Mouse (Mus musculus) thymus, postnatal 4 days (tissue): Measurements from ENCODE around the gene Rin2.

Experiments used
- DNase-seq: peaks from one replicate; pipeline ENCODE4 v3.0.0; 2021

The Rin2 gene

DNA sequence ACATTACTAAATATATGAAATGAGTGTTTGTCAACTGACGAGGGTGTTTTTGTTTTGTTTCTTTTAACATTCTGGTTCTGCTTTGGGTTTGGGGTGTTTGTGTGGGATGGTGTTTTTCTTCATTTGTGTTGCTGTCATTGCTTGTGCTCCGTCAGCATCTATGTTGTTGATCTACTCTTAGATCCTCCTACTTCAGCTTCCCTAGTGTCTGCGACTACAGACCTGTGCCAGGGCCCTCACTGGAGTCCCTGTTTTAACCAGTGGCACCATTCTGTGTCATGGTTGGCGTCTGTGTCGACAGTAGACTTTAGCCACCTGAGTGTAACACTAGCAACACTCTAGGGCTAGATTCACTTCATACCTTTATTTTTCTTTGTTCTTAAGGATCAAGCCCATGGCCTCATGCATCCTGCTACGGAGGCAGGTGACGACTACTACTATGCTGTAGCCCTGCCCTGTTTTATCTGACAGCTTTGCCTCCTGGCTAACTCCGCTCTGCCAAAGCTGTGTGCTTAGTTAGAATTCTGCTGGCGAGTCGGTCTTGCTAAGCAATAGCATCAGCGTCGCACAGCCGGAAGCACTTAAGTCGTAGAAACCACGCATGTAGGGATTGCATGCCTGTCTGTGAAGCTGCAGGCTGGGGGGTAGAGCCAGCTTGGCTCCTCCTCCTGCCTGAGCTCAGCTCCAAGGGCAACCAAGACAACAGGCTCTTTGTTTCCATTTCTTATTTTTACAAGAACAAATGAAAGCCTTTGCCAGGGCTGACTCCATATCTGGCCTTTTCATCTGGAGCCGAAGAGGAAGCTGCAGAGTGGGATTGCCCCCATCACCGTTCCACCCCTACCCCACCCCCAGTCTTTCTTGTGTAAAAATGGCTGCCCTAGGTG, 157.2 kb downstream of the Rin2 start:
- peak; percentile 55 for DNase-seq

DNA sequence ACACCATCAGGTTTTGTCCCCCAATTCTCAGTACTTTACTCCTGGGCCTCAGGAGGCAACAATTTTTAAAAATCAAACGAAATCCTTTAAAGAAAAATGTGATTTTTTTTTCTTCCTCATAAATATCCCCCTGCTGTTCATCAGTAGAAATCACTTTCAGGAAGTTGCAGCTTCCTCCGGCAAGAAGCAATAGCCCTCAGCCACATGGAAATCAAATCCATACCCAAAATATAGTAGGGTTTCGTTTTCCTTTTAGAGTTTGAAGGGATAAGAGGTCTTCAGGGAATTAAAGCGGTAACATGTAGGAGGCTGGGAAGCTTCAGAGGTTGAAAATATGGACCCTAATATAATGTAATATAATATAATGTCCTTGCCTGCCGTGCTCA, 157.8 kb downstream of the Rin2 start:
- DNase-seq, result no peak

DNA sequence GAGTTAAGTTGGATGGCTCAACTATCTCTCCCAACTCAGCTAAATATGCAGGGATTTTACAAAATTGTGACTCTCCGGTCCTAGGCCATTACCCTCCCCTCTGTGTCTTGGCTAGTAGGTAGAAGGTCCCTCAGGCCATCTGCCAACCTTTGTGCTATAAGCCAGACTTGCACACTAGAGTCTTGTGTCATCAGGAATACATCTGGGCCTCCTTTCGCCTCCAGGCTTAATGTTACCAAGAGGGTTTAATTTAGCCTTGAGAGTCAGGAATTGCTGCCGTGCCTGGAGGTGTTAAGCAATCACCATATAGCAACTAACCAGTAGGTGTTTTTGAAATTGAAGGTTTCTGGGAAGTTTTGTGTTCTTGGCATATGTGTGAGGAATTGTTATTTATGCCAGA, 158.3 kb downstream of the Rin2 start:
- no peak for DNase-seq

DNA sequence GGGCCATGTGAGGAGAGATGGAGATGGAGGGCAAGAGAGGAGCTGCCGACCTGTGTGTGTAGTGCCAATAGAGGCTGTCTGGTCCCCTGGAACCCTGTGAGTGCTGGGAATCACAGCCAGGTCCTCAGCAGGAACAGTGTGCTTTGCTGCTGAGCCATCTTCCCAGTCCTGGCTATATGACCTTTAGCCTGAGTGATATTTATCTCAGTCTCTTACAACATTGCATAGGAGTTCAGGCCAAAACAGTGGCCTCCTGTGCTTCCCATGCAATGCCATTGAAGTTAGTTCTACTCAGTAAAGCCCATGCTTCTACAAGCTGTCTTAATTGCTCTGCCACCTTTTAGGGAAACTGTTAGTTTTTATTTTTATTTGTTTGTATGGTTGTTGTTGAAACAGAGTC, 160.9 kb downstream of the Rin2 start:
- DNase-seq, result no peak

DNA sequence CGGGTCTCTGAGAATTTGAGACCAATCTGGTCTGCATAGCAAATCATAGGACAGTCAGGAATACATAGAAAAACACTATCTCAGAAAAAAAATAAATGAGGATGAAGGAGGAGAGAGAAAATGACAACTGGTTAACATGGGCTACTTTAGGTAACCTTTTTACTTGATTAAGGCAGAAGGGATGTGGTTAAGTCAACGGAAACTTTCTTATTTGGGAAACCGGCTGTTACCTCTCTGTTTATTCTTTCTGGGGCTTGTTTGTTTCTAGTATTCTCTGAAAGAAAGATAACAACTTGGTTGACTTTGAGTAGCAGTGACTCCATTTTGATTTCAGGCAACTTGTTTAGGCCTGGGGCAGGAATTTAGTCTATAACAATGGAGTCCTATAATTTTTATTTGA, 163.7 kb downstream of the Rin2 start:
- DNase-seq, result no peak

DNA sequence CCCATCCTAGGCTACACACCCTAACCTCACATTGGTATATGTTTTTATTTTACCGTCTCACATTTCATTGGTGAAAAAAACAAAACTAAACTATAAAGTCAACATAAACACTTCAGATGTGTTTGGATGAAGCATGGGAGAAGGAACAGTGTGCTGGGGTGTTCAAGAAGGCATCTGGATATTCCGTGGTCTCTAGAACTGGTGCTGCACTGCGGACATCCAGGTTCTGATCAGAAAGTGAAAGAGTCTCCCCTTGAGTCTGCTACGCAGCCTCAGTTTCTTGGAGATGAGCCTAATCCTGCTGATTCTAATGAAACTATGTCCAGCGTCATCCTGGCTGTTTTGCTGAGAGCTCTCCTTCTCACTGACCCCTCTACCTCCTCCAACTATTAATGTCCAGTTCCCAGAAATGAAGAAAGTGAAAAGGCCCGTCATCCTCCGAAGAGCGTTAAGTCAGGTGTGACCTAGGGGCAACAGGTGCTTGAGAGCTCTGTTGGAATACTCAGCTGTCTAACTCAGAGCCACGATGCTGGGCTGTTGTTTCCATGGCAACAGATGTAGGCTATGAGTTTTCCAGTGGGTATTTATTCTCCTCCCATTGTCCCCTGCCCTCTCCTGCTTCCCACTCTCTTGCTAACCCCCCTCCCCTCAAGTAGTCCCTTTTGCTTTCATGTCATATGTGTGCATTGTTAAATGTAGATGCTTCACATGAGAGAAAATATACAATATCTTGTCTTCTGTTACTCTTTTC, 164.7 kb downstream of the Rin2 start:
- no peak for DNase-seq

DNA sequence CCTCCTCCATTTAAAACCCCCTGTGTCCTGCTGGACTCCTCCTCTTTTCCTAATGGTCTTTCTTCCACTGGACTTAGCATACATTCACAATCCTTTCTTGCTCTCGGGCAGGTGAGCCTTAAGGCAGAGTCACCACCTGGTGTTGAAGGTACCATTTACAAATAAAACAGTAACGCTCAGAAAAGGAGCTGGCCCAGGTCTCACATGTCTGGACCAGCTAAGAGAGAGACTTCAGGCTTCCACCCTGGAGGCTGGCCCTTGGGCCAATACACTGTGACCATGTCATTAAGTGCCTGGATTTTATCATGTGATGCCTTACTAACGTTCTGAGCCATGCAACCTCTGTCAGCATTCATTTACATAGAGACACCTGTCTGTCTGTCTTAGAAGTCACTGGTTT, 165.3 kb downstream of the Rin2 start:
- no peak for DNase-seq

DNA sequence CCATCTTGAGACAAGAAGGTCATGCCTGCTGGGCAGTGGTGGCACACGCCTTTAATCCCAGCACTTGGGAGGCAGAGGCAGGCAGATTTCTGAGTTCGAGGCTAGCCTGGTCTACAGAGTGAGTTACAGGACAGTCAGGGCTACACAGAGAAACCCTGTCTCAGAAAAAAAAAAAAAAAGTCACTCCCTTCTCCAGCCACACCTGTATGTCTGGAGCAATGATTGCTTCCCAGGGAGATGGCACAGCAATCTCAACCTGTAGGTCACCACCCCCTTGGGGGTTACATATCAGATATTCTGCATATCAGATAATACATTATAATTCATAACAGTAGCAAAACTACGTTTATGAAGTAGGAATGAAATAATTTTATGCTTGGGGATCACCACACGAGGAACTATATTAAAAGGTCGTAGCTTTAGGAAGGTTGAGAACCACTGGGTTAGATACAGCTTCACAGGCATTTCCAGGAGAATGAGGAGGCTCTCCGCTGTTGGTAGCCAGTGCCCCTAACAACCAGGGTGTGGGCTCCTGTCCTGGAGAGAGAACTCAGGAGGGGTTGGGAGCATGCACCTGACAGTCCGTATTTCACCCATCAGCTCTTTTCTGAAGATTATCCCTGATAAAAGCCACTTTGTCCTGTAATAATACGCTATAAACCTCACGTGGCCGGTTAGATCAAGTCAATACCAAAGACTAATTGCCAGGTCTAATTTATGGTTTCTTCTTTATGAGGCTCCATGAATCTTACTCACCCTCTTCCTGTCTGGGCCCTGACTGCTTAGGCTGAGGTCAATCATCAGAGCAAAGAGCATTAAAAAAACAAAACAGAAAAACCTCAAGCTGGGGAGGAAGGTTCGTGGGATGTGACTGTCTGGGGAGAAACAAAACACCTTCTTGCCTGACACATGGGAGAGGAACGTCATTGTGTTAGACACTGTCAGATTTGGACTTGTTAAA, 166.2 kb downstream of the Rin2 start:
- DNase-seq, result no peak

DNA sequence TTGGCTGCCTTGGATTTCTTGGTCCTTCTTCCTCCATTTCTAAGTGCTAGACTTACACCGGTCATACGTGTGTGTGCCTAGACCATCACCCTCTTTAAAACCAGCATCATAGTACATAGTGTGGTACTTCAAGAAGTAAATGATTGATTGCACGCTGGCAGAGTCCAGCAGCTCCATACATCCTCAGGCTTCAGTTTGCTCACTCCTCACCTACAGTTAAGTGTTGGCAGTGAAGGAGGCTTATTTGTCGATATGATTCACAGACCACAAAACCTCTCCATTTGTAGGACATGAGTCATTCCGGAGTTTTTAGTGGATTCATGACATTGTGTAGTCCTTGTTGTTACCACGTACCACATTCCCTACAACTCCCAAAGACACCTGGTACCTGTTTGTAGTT, 168.3 kb downstream of the Rin2 start:
- no peak for DNase-seq

DNA sequence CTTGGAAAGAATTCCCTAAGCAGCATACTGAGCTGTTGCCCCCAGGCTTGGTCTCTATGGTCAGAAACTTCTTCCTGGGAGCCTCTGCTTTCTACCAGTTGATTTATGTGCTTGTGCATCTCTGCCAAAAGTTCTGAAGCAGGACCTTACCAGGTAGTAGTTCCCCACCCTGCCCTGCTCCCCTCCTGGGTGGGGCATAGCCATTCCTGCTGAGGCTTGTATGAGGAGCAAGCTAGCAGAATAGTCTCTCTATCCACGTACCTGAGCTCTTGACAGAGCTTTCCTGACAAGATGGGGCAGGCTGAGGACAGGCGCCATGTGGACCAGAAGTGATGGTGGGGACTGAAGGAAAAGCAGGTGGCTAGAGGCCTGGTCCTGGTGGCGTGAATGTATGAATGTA, 171.6 kb downstream of the Rin2 start:
- no peak for DNase-seq

DNA sequence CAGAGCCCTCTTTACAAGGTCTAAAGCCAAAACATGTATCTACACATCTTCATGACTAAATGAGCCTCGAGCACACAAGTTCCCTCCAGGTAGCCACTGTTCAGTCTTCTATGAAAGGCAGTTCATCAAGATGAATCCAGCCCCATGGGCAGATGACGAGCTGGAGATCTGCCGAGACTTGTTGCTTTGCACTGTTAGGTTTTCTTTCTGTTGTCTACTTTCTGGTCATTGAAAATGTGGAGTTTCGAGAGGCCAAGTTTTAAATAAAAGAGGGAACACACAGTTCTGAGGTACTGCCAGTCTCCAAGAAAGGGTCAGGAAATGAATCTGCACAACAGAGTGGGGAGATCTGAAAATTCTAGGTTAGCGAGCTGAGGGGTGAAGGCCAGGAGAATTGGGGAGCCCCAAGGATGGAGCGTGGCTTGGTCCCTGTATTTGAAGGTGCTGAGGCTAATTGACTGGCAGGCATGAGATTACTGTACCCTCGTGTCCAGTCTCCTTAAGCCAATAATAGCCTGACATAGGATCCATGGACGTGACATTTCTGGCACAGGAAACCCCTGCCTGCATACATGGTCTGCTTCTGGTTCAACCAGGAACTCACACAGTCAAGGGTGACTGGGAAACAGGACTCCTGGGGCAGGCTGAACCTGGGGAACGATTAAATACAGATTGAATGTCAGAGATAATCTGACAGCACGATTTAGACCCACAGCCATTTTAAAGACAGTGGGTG, 174.3 kb downstream of the Rin2 start:
- no peak for DNase-seq

DNA sequence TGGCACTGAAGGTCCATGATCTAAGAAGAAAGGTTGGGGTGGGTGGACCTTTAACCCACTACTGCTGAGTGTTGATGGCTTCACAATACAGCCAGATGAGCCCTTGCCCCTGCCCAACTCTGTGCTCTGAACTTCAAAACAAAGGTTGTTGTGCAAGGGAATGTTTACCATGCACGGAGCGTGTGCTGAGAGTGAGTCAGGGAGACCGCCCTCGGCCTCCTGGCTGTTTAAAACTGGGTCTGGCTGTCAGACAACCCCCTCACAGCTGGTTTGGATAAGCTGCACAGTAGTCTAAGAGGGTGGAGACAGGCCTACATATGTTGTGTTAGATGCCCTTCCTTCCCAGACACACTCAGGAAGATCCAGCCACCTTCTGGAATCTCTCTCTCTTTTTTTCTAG, 175.8 kb downstream of the Rin2 start:
- no peak for DNase-seq

DNA sequence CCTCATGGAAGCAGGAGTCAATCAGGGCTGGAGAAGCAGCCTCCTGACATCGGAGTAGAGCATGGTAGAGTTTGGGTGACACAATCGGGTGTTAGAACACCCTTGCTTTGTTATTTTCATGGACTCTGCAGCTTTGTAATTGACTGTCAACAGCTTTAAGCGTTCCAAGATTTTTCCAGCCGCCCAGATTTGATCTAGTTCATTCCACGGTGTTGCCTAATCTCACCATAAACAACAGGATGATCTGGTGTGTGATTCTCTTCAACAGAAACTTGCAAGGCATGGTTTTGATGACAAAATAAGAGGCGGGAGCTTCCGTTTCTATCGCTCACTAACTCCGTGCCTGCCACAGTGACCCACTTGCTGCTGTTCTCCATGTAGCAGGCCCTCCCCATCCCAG, 180.8 kb downstream of the Rin2 start:
- no peak for DNase-seq

DNA sequence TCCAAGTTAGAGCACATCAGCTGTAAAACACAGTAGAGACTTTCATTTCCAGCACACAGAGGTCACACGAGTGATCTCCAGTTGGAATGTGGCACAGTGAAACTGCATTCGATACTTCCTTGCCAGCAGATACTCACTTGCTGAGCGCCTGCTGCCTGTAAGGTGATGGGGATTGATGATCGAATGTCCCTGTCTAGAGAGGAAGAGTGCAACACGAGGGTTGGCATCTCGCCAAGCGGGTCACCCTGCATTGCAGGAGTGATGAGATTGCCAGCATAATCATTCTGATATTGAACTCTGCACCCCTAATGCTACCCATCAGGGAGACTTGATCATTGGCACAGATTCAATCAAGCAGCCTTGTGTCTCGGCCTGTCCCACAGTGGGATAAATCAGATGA, 182.8 kb downstream of the Rin2 start:
- no peak for DNase-seq

DNA sequence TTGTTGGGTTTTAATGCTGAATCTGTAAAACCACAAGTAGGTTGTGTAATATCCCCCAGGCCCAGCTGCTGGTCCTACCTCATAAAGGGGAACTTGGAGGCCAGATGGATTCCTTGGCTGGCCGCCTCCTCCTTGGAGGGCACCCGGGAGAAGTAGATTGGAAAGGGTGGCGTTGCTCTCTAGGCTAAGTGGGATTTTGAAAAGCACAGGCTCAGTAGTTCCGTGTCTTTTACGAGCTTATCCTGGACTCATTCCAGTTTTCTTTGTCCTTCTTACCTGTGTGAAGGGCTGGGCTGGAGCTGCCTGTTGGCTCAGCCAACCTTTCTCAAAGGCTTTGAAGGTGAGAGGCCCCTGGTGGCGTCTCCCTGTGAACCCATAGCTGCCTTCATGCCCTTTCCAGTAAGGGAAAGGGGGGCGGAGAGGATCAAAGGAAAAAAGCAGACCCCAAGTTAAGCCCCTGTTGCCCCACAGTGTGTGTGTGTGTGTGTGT, 184.5 kb downstream of the Rin2 start:
- no peak for DNase-seq

DNA sequence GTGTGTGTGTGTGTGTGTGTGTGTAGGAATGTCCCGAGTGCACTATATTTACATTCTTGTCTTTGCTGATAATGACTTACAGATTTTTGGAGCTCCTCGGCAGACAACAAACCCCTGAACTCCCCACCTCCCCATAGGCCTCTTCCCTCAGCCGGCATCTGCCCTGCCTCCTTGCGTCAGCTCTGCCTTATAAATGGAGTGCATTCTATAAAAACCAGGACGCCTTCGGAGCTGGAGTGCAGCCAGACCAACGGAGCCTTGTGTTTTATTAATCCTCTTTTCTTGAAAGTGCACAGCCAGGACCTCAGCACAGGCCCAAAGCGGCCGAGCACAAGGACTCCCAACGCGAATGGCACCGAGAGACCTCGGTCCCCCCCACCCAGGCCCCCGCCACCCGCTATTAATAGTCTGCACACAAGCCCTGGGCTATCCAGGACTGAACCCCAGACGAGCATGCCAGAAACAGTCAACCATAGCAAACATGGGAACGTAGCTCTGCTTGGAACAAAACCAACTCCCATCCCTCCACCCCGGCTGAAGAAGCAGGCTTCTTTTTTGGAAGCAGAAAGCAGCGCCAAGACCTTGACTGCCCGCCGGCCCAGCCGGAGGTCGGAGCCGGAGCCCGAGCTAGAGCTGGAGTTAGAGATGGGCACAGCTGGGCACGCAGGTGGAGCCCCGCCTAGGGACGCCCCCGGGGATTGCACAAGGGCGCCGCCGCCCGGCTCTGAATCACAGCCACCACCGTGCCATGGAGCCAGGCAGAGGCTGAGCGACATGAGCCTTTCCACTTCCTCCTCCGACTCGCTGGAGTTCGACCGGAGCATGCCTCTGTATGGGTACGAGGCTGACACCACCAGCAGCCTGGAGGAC, 185.2 kb downstream of the Rin2 start:
- peak; percentile 71 for DNase-seq

DNA sequence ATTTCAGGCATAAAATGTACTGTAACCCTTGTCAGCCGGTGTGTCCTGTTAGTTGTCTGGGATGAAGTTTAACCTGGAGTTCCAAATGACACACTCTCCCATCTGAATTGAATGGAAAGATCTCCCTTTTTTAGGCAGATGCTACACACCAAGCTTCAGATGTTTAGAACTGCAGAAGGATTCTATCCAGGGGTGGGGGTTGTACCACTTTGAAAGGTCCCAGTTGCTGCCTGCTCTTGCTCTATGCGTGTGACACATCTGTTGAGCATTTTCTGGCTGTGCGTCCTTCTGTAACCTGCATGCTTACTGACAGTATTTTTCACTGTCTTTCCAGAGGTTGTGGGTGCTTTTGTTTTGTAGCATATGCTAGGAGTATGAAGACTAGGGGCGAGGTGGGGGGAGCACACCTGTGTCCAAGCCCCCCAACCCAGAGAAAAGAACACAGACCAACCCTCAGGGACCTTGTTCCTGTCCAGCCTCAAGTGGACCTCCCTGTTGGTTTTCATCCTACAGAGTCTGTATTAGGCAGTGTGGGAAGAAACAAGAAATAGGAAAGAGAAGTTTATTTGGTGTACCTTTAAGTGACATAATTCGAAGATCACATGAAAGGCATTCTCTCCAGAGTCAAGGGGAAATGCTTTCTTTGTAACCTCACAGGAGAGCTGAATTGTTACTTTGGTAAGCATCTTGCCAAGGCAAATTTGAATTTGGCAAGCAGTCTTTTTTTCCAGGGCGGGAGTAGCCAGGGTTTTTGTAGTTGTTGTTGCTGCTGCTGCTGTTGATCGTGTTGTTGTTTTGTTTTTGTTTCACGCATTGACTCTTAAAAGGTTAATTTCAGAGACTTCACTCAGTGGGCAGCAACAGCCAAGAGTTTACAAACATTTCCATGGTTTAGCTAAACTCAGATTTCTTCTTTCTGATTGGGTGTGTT, 186.4 kb downstream of the Rin2 start:
- DNase-seq, result no peak

DNA sequence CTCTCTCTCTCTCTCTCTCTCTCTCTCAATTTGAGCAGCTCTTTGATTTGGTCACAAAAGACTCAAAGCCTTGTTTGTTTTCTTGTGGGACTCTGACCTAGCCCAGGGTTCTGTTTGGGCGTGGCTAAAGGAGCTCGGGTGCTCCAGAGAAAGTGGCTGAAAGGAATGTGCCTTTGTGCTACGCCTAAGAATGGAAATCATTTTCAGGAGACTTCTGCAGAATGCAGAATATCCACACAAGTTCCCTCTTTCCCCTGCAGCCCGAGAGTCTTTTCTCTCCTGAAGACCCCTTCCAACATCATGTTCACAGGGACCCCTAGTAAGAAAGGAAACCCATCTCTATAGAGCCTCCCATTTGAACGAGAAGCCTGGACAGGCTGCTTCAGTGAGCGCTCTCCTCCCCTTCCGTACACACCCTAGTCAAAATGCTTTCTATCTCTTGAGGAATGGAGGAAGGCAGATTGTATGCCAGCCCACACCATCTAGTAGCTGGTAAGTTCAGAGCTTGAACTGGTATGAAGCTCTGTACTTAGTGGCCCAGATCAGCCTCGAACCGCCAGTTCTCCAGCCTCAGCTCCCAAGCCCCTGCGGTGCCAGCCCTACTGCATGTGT, 187.3 kb downstream of the Rin2 start:
- DNase-seq, result no peak

DNA sequence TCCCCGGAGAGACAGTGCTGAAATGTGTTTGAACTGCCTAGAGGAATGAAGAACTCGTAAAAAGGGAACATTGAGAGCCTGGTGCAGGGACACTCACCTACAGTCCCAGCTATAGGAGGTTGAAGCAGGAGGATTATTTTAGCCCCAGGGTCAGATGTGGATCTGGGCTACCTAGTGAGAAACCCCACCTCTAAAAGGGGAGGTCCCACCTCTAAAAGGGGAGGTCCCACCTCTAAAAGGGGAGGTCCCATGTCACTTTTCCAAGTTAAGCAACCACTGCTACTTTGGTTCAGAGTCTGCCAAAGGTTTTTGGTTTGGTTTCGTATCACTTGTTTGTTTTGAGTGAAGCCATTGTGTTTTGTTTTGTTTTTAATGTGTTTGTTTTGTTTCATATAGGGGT, 190.3 kb downstream of the Rin2 start:
- no peak for DNase-seq

DNA sequence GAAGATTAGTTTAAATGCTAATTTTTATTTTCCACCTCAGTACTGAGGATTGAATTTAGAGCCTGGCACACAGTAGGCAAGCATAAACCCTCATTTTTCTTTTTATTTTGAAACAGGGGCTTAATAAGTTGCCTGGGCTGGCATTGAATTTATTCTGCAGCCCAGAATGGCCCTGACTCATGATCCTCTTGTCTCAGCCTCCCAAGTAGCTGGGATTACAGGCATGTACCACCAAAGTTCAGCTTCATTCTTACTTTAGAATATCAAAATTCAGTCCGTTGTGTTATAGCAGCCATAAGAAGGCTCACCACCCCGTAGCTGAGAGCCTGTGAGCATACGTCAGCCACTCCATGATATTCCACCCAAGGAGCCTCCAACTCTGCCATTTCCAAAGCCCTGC, 191.2 kb downstream of the Rin2 start:
- no peak for DNase-seq
